ENCODE assay signal across 29 mouse cellular contexts in the genomic region with DNA sequence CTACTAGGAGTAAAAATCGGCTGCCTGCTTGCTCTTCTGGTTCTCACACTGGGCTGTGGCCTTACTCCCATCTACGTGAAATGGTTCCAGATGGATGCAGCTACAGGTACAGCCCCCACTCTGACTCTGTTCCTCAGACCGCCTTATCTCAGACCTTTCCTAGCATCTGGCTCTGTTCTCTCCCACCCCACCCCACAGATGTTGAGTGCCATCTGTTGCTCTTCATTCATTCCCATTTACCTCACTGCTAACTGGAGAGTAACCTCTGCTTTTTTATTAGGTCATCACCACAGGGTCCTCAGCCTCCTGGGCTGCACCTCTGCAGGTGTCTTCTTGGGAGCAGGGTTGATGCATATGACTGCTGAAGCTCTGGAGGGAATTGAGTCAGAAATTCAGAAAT. TPM values are rescaled to one million over a fixed set of nuclear protein-coding genes. Genes with fewer than 3 reads are reported as not detected.
DNase-seq lines count a peak whose midpoint lies in the region; ATAC-seq lines count a peak whose summit lies in the region.
"Had no signal": no experiment of that assay in that cellular context is flagged by ENCODE, and none has a peak within 500 bp of the region (broad histone marks: within the 10 kb centered on the region; RNA-seq: fewer than 3 reads in every experiment).

No protein-coding gene starts in this region.

- no peak; the same call in 1 of the 2 replicates for ATAC-seq in lung, embryonic 16.5 days (ENCODE audit: low read depth)
- ATAC-seq in embryonic facial prominence, embryonic 13.5 days (ENCODE audit: insufficient number of reproducible peaks, insufficient read depth, low FRiP score, low TSS enrichment, low read depth) = no peak
- ATAC-seq in megakaryocyte progenitor cell, adult 5-6 weeks (replicated peaks; ENCODE audit: poor library complexity) = peak; percentile 64

- no peak overlapping the region for H3K4me3 ChIP-seq in lung, embryonic 16.5 days (ENCODE audit: low read length)
- H3K4me3 ChIP-seq in embryonic facial prominence, embryonic 13.5 days = no peak overlapping the region
- H3K4me3 ChIP-seq: embryonic facial prominence, embryonic 15.5 days; heart, embryonic 10.5 days; midbrain, embryonic 10.5 days; neural tube, embryonic 12.5 days had no signal

- H3K27me3 ChIP-seq in lung, embryonic 16.5 days (ENCODE audit: control insufficient read depth, insufficient read depth, low read depth, low read length) = no peaks in the 10 kb centered on the region
- H3K27me3 ChIP-seq in embryonic facial prominence, embryonic 13.5 days = no peaks in the 10 kb centered on the region
- H3K27me3 ChIP-seq: CH12.LX; embryonic facial prominence, embryonic 15.5 days; neural tube, embryonic 12.5 days had no signal

- no peak overlapping the region for H3K9ac ChIP-seq in lung, embryonic 16.5 days (ENCODE audit: low read length)
- H3K9ac ChIP-seq in embryonic facial prominence, embryonic 13.5 days = no peak overlapping the region
- H3K9ac ChIP-seq: embryonic facial prominence, embryonic 15.5 days; neural tube, embryonic 12.5 days had no signal

- intact Hi-C loops in heart, postnatal 10 days (cut with DNase I) = no loop called here

- WGBS in lung, embryonic 16.5 days = 41% methylated on average over 3 of the region's 3 CpGs
- 49% methylated on average over 3 of the region's 3 CpGs for WGBS in embryonic facial prominence, embryonic 13.5 days

- peak; percentile 66 for DNase-seq in heart, adult 11 months
- DNase-seq in heart, postnatal 10 days = no peak
- DNase-seq in lung, postnatal 10 days = no peak
- DNase-seq in cerebellum, postnatal 10 days = no peak
- DNase-seq: adrenal gland, postnatal 14 days; cerebellum, adult 18-20 months; gastrocnemius, postnatal 14 days; layer of hippocampus, postnatal 36 days; right cerebral cortex, postnatal 14 days; thymus, postnatal 25 days had no signal

- H3K36me3 ChIP-seq in lung, embryonic 16.5 days (ENCODE audit: control insufficient read depth, insufficient read depth, low read length) = peaks cover 25% of the 10 kb centered on the region
- peaks cover 43% of the 10 kb centered on the region for H3K36me3 ChIP-seq in embryonic facial prominence, embryonic 13.5 days

- peak overlapping the region; percentile 15; the same call in 1 of the 2 replicates for H3K27ac ChIP-seq in lung, embryonic 16.5 days (ENCODE audit: low read length)
- peak overlapping the region; percentile 51; the same call in 1 of the 2 replicates for H3K27ac ChIP-seq in embryonic facial prominence, embryonic 13.5 days
- H3K27ac ChIP-seq: heart, embryonic 10.5 days; midbrain, embryonic 10.5 days; neural tube, embryonic 12.5 days had no signal

- no peaks in the 10 kb centered on the region for H3K9me3 ChIP-seq in lung, embryonic 16.5 days (ENCODE audit: control insufficient read depth, low read length)
- H3K9me3 ChIP-seq in embryonic facial prominence, embryonic 13.5 days = no peaks in the 10 kb centered on the region
- H3K9me3 ChIP-seq: embryonic facial prominence, embryonic 15.5 days; heart, embryonic 10.5 days; midbrain, embryonic 10.5 days; neural tube, embryonic 12.5 days had no signal

- H3K4me2 ChIP-seq in lung, embryonic 16.5 days (ENCODE audit: low read depth, low read length) = no peak overlapping the region
- H3K4me2 ChIP-seq in embryonic facial prominence, embryonic 13.5 days = 0 out of 2 replicates have a peak overlapping the region, but pooled peaks have one; percentile 7
- H3K4me2 ChIP-seq: embryonic facial prominence, embryonic 15.5 days; neural tube, embryonic 12.5 days had no signal

- H3K4me1 ChIP-seq in lung, embryonic 16.5 days (replicated peaks; ENCODE audit: control insufficient read depth, insufficient read depth, low read length) = peaks cover 5% of the 10 kb centered on the region; the same call in 1 of the 2 replicates
- H3K4me1 ChIP-seq in embryonic facial prominence, embryonic 13.5 days = peaks cover 5% of the 10 kb centered on the region
- H3K4me1 ChIP-seq: embryonic facial prominence, embryonic 15.5 days; neural tube, embryonic 12.5 days had no signal

RNA-seq across cellular contexts. Expression of a gene that starts 1.1 kb away (rescaled TPM):
- under 1 TPM; 0.12 to 0.29 TPM for total RNA-seq in heart, postnatal 10 days (2021)
- 0.25 and 0.43 TPM in 2 replicates for polyA plus RNA-seq in lung, embryonic 16.5 days (2015; fragmentation: Nextera tagmentation; extraction: Ambion mirVana)
- polyA plus RNA-seq in embryonic facial prominence, embryonic 13.5 days (2015; fragmentation: Nextera tagmentation; extraction: Ambion mirVana) = 3.5 and 3.7 TPM in 2 replicates
- 0.10 and 0.34 TPM in 2 replicates for total RNA-seq in megakaryocyte progenitor cell, adult 5-6 weeks (2015)
- 0.17 TPM in 1 of 2 replicates, not detected in the other for total RNA-seq in megakaryocyte progenitor cell, adult 5-6 weeks (2017)
- total RNA-seq: common myeloid progenitor, adult 5-6 weeks had no signal

RNA-seq across cellular contexts. Expression of a gene that starts 9.2 kb away (rescaled TPM):
- total RNA-seq in heart, postnatal 10 days (2021) = 10 to 100 TPM; 19.2 to 28.5 TPM
- polyA plus RNA-seq in lung, embryonic 16.5 days (2015; fragmentation: Nextera tagmentation; extraction: Ambion mirVana) = 33.5 and 40.4 TPM in 2 replicates
- 51.3 and 54.2 TPM in 2 replicates for polyA plus RNA-seq in embryonic facial prominence, embryonic 13.5 days (2015; fragmentation: Nextera tagmentation; extraction: Ambion mirVana)
- 6.7 and 10.1 TPM in 2 replicates for total RNA-seq in megakaryocyte progenitor cell, adult 5-6 weeks (2015)
- total RNA-seq in megakaryocyte progenitor cell, adult 5-6 weeks (2017) = 14.7 and 15.5 TPM in 2 replicates

RNA-seq across cellular contexts. Expression of a gene that starts 20.1 kb away (rescaled TPM):
- 100 to 1,000 TPM; 712 to 721 TPM for total RNA-seq in heart, postnatal 10 days (2021)
- 93.3 and 109 TPM in 2 replicates for polyA plus RNA-seq in lung, embryonic 16.5 days (2015; fragmentation: Nextera tagmentation; extraction: Ambion mirVana)
- 55.2 and 72.4 TPM in 2 replicates for polyA plus RNA-seq in embryonic facial prominence, embryonic 13.5 days (2015; fragmentation: Nextera tagmentation; extraction: Ambion mirVana)
- 8.9 and 10.4 TPM in 2 replicates for total RNA-seq in megakaryocyte progenitor cell, adult 5-6 weeks (2015)
- total RNA-seq in megakaryocyte progenitor cell, adult 5-6 weeks (2017) = 7.0 and 15.6 TPM in 2 replicates

RNA-seq across cellular contexts. Expression of a gene that starts 24.4 kb away (rescaled TPM):
- not detected for total RNA-seq in heart, postnatal 10 days (2021)
- polyA plus RNA-seq in lung, embryonic 16.5 days (2015; fragmentation: Nextera tagmentation; extraction: Ambion mirVana) = not detected in 2 replicates
- polyA plus RNA-seq in embryonic facial prominence, embryonic 13.5 days (2015; fragmentation: Nextera tagmentation; extraction: Ambion mirVana) = not detected in 2 replicates
- not detected in 2 replicates for total RNA-seq in megakaryocyte progenitor cell, adult 5-6 weeks (2015)
- not detected in 2 replicates for total RNA-seq in megakaryocyte progenitor cell, adult 5-6 weeks (2017)
- total RNA-seq: adrenal gland, postnatal 14 days; CH12.LX; common myeloid progenitor, adult 5-6 weeks; heart, postnatal 25 days; layer of hippocampus, postnatal 36 days; left cerebral cortex, postnatal 36 days; liver, adult 2 months had no signal
- polyA plus RNA-seq: activated CD4-positive, CD25-positive, alpha-beta regulatory T cell, adult 4 months; embryonic facial prominence, embryonic 15.5 days; forebrain, embryonic 11.5 days; heart, embryonic 10.5 days; inflammation-experienced regulatory T-cells, adult 6 months; kidney, embryonic 14.5 days; large intestine, adult 2 months; liver, adult 2 months; midbrain, embryonic 10.5 days; neural tube, embryonic 12.5 days; spleen, adult 2 months; stomach, embryonic 16.5 days had no signal

RNA-seq across cellular contexts. Expression of a gene that starts 28.8 kb away (rescaled TPM):
- total RNA-seq in heart, postnatal 10 days (2021) = not detected
- not detected in 2 replicates for polyA plus RNA-seq in lung, embryonic 16.5 days (2015; fragmentation: Nextera tagmentation; extraction: Ambion mirVana)
- not detected in 2 replicates for polyA plus RNA-seq in embryonic facial prominence, embryonic 13.5 days (2015; fragmentation: Nextera tagmentation; extraction: Ambion mirVana)
- total RNA-seq in megakaryocyte progenitor cell, adult 5-6 weeks (2015) = not detected in 2 replicates
- not detected in 2 replicates for total RNA-seq in megakaryocyte progenitor cell, adult 5-6 weeks (2017)
- total RNA-seq: adrenal gland, postnatal 14 days; CH12.LX; common myeloid progenitor, adult 5-6 weeks; gastrocnemius, postnatal 14 days; heart, postnatal 25 days; layer of hippocampus, postnatal 36 days; left cerebral cortex, postnatal 36 days; liver, adult 2 months had no signal
- polyA plus RNA-seq: activated CD4-positive, CD25-positive, alpha-beta regulatory T cell, adult 4 months; embryonic facial prominence, embryonic 15.5 days; forebrain, embryonic 11.5 days; heart, embryonic 10.5 days; inflammation-experienced regulatory T-cells, adult 6 months; kidney, embryonic 14.5 days; large intestine, adult 2 months; midbrain, embryonic 10.5 days; neural tube, embryonic 12.5 days; spleen, adult 2 months; stomach, embryonic 16.5 days had no signal

Comparison
In these comparisons a context has a peak if more than half of its experiments do, and no peak if none do; other contexts are left out.
1. RNA of a gene that starts 20.1 kb away (total RNA-seq): 712 to 721 TPM in heart, postnatal 10 days; 7.0 to 15.6 TPM in megakaryocyte progenitor cell, adult 5-6 weeks; every median in the first group is over 10 times any median in the second.